ENCODE assay signal across 7 mouse cellular contexts in the genomic region with DNA sequence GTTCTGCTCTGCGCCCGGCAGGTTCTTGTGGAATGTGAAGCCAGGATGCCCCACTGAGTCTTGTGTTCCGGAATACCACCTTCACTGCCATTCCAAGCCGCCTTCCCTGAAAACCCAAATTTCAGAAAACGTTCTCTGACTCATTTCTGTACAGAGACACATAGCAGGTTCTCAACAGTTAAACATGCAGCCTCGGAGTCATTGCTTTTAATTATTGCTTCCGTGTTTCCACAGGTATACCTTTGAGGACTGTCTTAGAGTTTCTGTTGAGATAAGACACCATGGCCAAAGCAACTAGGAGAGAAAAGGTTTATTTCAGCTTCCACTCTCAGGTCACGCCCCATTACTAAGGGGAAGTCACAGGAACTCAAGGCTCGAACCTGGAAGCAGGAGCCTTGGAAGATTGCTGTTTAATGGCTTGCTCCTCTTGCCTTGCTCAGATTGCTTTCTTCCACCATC. TPM values are rescaled to one million over a fixed set of nuclear protein-coding genes. Genes with fewer than 3 reads are reported as not detected.
DNase-seq lines count a peak whose midpoint lies in the region; ATAC-seq and TF ChIP-seq lines count a peak whose summit lies in the region.

No protein-coding gene starts in this region.

- WGBS in forebrain, embryonic 12.5 days: 24% methylated on average over 9 of the region's 9 CpGs
- 16% methylated on average over 9 of the region's 9 CpGs for WGBS in liver, embryonic 12.5 days (ENCODE audit: insufficient replicate concordance)

- peak overlapping the region; percentile 91 for H3K4me3 ChIP-seq in testis, adult 2 months (ENCODE audit: control insufficient read depth, low read depth, low read length)
- peak overlapping the region; percentile 80 for H3K4me3 ChIP-seq in forebrain, embryonic 12.5 days (replicated peaks)
- H3K4me3 ChIP-seq in liver, embryonic 12.5 days: peak overlapping the region; percentile 68

- H3K36me3 ChIP-seq in testis, adult 2 months (ENCODE audit: control insufficient read depth, insufficient read depth, low read length): no peaks in the 10 kb centered on the region
- peaks cover 8% of the 10 kb centered on the region; the same call in 1 of the 2 replicates for H3K36me3 ChIP-seq in forebrain, embryonic 12.5 days (replicated peaks)
- H3K36me3 ChIP-seq in liver, embryonic 12.5 days: peaks cover 17% of the 10 kb centered on the region; the same call in 1 of the 2 replicates

- peak overlapping the region; percentile 74 for H3K4me2 ChIP-seq in forebrain, embryonic 12.5 days
- peak overlapping the region; percentile 80 for H3K4me2 ChIP-seq in liver, embryonic 12.5 days

- no peaks in the 10 kb centered on the region for H3K9me3 ChIP-seq in forebrain, embryonic 12.5 days
- no peaks in the 10 kb centered on the region for H3K9me3 ChIP-seq in liver, embryonic 12.5 days (replicated peaks)

- H3K27me3 ChIP-seq in testis, adult 2 months (ENCODE audit: control insufficient read depth, insufficient read depth, low read length): no peaks in the 10 kb centered on the region
- H3K27me3 ChIP-seq in forebrain, embryonic 12.5 days: no peaks in the 10 kb centered on the region; the same call in 1 of the 2 replicates
- no peaks in the 10 kb centered on the region for H3K27me3 ChIP-seq in liver, embryonic 12.5 days (replicated peaks)

- no peak for TF ChIP-seq CTCF in testis, adult 2 months (IDR thresholded peaks at IDR 0.05; ENCODE audit: control insufficient read depth, insufficient read depth, insufficient replicate concordance, low read depth, low read length)

- peak overlapping the region; percentile 84 for H3K9ac ChIP-seq in forebrain, embryonic 12.5 days
- peak overlapping the region; percentile 71 for H3K9ac ChIP-seq in liver, embryonic 12.5 days

- TF ChIP-seq POLR2A in testis, adult 2 months (IDR thresholded peaks at IDR 0.05; ENCODE audit: control insufficient read depth, low read depth, low read length): no peak

- peaks cover 12% of the 10 kb centered on the region for H3K4me1 ChIP-seq in testis, adult 2 months (ENCODE audit: control insufficient read depth, insufficient read depth, low read length)
- H3K4me1 ChIP-seq in forebrain, embryonic 12.5 days: peaks cover 15% of the 10 kb centered on the region
- H3K4me1 ChIP-seq in liver, embryonic 12.5 days: peaks cover 30% of the 10 kb centered on the region

- DNase-seq in testis, postnatal 14 days (ENCODE audit: low spot score): no peak
- DNase-seq in testis, postnatal 10 days (ENCODE audit: low spot score): peak; percentile 30
- DNase-seq in thymus, postnatal 4 days: no peak
- DNase-seq in cerebellum, postnatal 4 days (ENCODE audit: low spot score in 2 of 2): no peak

- H3K27ac ChIP-seq in testis, adult 2 months (ENCODE audit: control insufficient read depth, insufficient read depth, low read depth, low read length): peak overlapping the region; percentile 52; the same call in 1 of the 2 replicates
- H3K27ac ChIP-seq in forebrain, embryonic 12.5 days: peak overlapping the region; percentile 53
- no peak overlapping the region for H3K27ac ChIP-seq in liver, embryonic 12.5 days

- ATAC-seq in forebrain, embryonic 12.5 days (ENCODE audit: low FRiP score): no peak; the same call in 1 of the 2 replicates
- no peak; the same call in 1 of the 2 replicates for ATAC-seq in liver, embryonic 12.5 days

RNA-seq across cellular contexts. Expression of a gene that starts 0.5 kb away (rescaled TPM):
- polyA plus RNA-seq in testis, adult 2 months (2012; rRNA removed): 6.7 and 7.4 TPM in 2 replicates
- 55.1 and 57.7 TPM in 2 replicates for polyA plus RNA-seq in forebrain, embryonic 12.5 days (2016; fragmentation: Nextera tagmentation; extraction: Ambion mirVana)
- 26.9 and 27.5 TPM in 2 replicates for polyA plus RNA-seq in liver, embryonic 12.5 days (2016; fragmentation: Nextera tagmentation; extraction: Ambion mirVana)

RNA-seq across cellular contexts. Expression of a gene that starts 34.5 kb away (rescaled TPM):
- polyA plus RNA-seq in testis, adult 2 months (2012; rRNA removed): 36.1 and 38.8 TPM in 2 replicates
- polyA plus RNA-seq in forebrain, embryonic 12.5 days (2016; fragmentation: Nextera tagmentation; extraction: Ambion mirVana): 0.19 and 0.21 TPM in 2 replicates
- polyA plus RNA-seq in liver, embryonic 12.5 days (2016; fragmentation: Nextera tagmentation; extraction: Ambion mirVana): 0.20 and 0.26 TPM in 2 replicates

Comparison
In these comparisons a context has a peak if more than half of its experiments do, and no peak if none do; other contexts are left out.
1. RNA of a gene that starts 34.5 kb away (polyA plus RNA-seq): 36.1 to 38.8 TPM in testis, adult 2 months; 0.20 to 0.26 TPM in liver, embryonic 12.5 days and 0.19 to 0.21 TPM in forebrain, embryonic 12.5 days; every median in the first group is over 10 times any median in the second.
2. Peak in every context shown above with its lines, with median percentiles within 50 percentile points of each other: H3K4me3 ChIP-seq.